Mouse (Mus musculus) CH12.LX (cell line): ENCODE results near the gene Clk2. TPM values are rescaled to one million over a fixed set of nuclear protein-coding genes. Genes with fewer than 3 reads are reported as not detected.

Experiments used
- DNase-seq: peaks from one replicate; pipeline ENCODE4 v3.0.0-alpha.2; 2013; ENCODE audit errors: extremely low read depth
- H3K27ac ChIP-seq: 2 replicates; pipeline ENCODE4 v1.5.1; 2012; ENCODE audit warnings: low read depth, mild to moderate bottlenecking, control low read depth, moderate library complexity; ENCODE audit not compliant: insufficient read depth
- H3K27me3 ChIP-seq: replicated peaks from 2 replicates; pipeline ENCODE3; 2012; ENCODE audit warnings: inconsistent platforms
- H3K36me3 ChIP-seq, 2 experiments: replicated peaks in 1 of 2; 2 replicates each; pipeline versions ENCODE3 to v1.6.1; 2012; ENCODE audit warnings: inconsistent platforms in 1 of 2, low read length in 1 of 2, mild to moderate bottlenecking in 1 of 2, mixed read lengths in 1 of 2, moderate library complexity in 1 of 2; ENCODE audit not compliant: control insufficient read depth in 1 of 2, insufficient read depth in 1 of 2
- H3K4me1 ChIP-seq, 2 experiments: 2 replicates each; pipeline ENCODE4 v1.6.1; 2012; ENCODE audit warnings: inconsistent platforms in 1 of 2, moderate library complexity in 1 of 2; ENCODE audit not compliant: insufficient read depth in 2 of 2, control insufficient read depth in 1 of 2
- H3K4me2 ChIP-seq: 2 replicates; pipeline ENCODE4 v1.6.1; 2012; ENCODE audit warnings: low read depth, mild to moderate bottlenecking, control low read depth; ENCODE audit not compliant: poor library complexity, insufficient read depth, severe bottlenecking
- H3K4me3 ChIP-seq, 3 experiments: fragments of 150-350 bp in 1 of 3; sonication (generic) in 1 of 3; replicated peaks in 1 of 3; 2 replicates each; pipeline versions ENCODE3 to v1.5.1; 2011 to 2012; ENCODE audit warnings: low read depth in 2 of 3, low read length in 2 of 3, mild to moderate bottlenecking in 2 of 3, moderate library complexity in 2 of 3, control low read depth in 1 of 3, improper control_type of control experiment in 1 of 3, inconsistent platforms in 1 of 3, mixed read lengths in 1 of 3; ENCODE audit not compliant: poor library complexity in 1 of 3
- H3K79me2 ChIP-seq: replicated peaks from 2 replicates; pipeline ENCODE4 v1.6.1; 2012; ENCODE audit warnings: mild to moderate bottlenecking, moderate library complexity; ENCODE audit not compliant: control insufficient read depth, poor library complexity, insufficient read depth, severe bottlenecking; ENCODE audit errors: extremely low read depth
- H3K9ac ChIP-seq: 2 replicates; pipeline ENCODE4 v1.6.1; 2012; ENCODE audit warnings: low read depth, mild to moderate bottlenecking, control low read depth, moderate library complexity; ENCODE audit not compliant: insufficient read depth
- H3K9me3 ChIP-seq: replicated peaks from 2 replicates; pipeline ENCODE3; 2012; ENCODE audit warnings: low read length, inconsistent platforms, mixed read lengths
- BHLHE40 ChIP-seq: IDR thresholded peaks from 2 replicates; pipeline ENCODE4 v1.6.1; 2011; ENCODE audit warnings: mild to moderate bottlenecking, low read depth, low read length, improper control_type of control experiment
- CHD1 ChIP-seq: IDR thresholded peaks from 2 replicates; pipeline ENCODE4 v1.6.1; 2012; ENCODE audit warnings: low read depth, low read length, improper control_type of control experiment, inconsistent platforms
- CHD2 ChIP-seq: IDR thresholded peaks from 2 replicates; pipeline ENCODE4 v1.6.1; 2011; ENCODE audit warnings: low read length, improper control_type of control experiment
- CTCF ChIP-seq, 2 experiments: IDR thresholded peaks in 1 of 2; conservative IDR thresholded peaks in 1 of 2; 2 replicates each; pipeline ENCODE4 v1.5.1; 2011 to 2012; ENCODE audit warnings: low read depth in 2 of 2, low read length in 2 of 2, improper control_type of control experiment in 1 of 2, inconsistent platforms in 1 of 2, mild to moderate bottlenecking in 1 of 2, moderate library complexity in 1 of 2
- E2F4 ChIP-seq: IDR thresholded peaks from 2 replicates; pipeline ENCODE4 v1.6.1; 2011; ENCODE audit warnings: low read depth, low read length, improper control_type of control experiment; ENCODE audit not compliant: insufficient replicate concordance
- ELF1 ChIP-seq: IDR thresholded peaks from 2 replicates; pipeline ENCODE4 v1.6.1; 2014; ENCODE audit warnings: low read depth, mild to moderate bottlenecking, inconsistent platforms, low read length, improper control_type of control experiment
- EP300 ChIP-seq: IDR thresholded peaks from 2 replicates; pipeline ENCODE4 v1.6.1; 2011; ENCODE audit warnings: low read length, improper control_type of control experiment
- ETS1 ChIP-seq: conservative IDR thresholded peaks from 2 replicates; pipeline ENCODE4 v1.6.1; 2012; ENCODE audit warnings: low read depth, mild to moderate bottlenecking, inconsistent platforms, low read length, improper control_type of control experiment, moderate library complexity
- GABPA ChIP-seq: IDR thresholded peaks from 2 replicates; pipeline ENCODE4 v1.6.1; 2012; ENCODE audit warnings: low read depth, low read length, improper control_type of control experiment, inconsistent platforms; ENCODE audit not compliant: insufficient replicate concordance
- JUND ChIP-seq: conservative IDR thresholded peaks from 2 replicates; pipeline ENCODE4 v1.6.1; 2011; ENCODE audit warnings: low read depth, low read length, improper control_type of control experiment
- KAT2A ChIP-seq: IDR thresholded peaks from 2 replicates; pipeline ENCODE4 v1.6.1; 2012; ENCODE audit warnings: low read length, improper control_type of control experiment, inconsistent platforms; ENCODE audit not compliant: insufficient replicate concordance
- MAFK ChIP-seq: IDR thresholded peaks from 2 replicates; pipeline ENCODE4 v1.6.1; 2011; ENCODE audit warnings: low read length, improper control_type of control experiment; ENCODE audit not compliant: insufficient replicate concordance
- MAX ChIP-seq: IDR thresholded peaks from 2 replicates; pipeline ENCODE4 v1.6.1; 2011; ENCODE audit warnings: low read length, improper control_type of control experiment
- MEF2A ChIP-seq: IDR thresholded peaks from 2 replicates; pipeline ENCODE4 v1.6.1; 2014; ENCODE audit warnings: low read depth, mild to moderate bottlenecking, inconsistent platforms, low read length, improper control_type of control experiment, borderline replicate concordance
- MXI1 ChIP-seq: IDR thresholded peaks from 2 replicates; pipeline ENCODE4 v1.6.1; 2011; ENCODE audit warnings: mild to moderate bottlenecking, low read depth, low read length, improper control_type of control experiment
- MYC ChIP-seq: IDR thresholded peaks from 2 replicates; pipeline ENCODE4 v1.6.1; 2011; ENCODE audit warnings: low read depth, mild to moderate bottlenecking, improper control_type of control experiment, low read length
- NRF1 ChIP-seq: IDR thresholded peaks from 2 replicates; pipeline ENCODE4 v1.6.1; 2014; ENCODE audit warnings: low read depth, mild to moderate bottlenecking, inconsistent platforms, low read length, improper control_type of control experiment, moderate library complexity
- PAX5 ChIP-seq: IDR thresholded peaks from 2 replicates; pipeline ENCODE4 v1.6.1; 2012; ENCODE audit warnings: low read length, inconsistent platforms, mixed read lengths
- POLR2A ChIP-seq: IDR thresholded peaks from 2 replicates; pipeline ENCODE4 v1.6.1; 2011; ENCODE audit warnings: low read depth, mild to moderate bottlenecking, improper control_type of control experiment, low read length
- RAD21 ChIP-seq: IDR thresholded peaks from 2 replicates; pipeline ENCODE4 v1.6.1; 2011; ENCODE audit warnings: low read depth, mild to moderate bottlenecking, low read length, improper control_type of control experiment, moderate library complexity
- SIN3A ChIP-seq: IDR thresholded peaks from 2 replicates; pipeline ENCODE4 v1.6.1; 2012; ENCODE audit warnings: low read length, improper control_type of control experiment, inconsistent platforms
- SMC3 ChIP-seq: IDR thresholded peaks from 2 replicates; pipeline ENCODE4 v1.6.1; 2011; ENCODE audit warnings: low read depth, low read length, improper control_type of control experiment
- TBP ChIP-seq: conservative IDR thresholded peaks from 2 replicates; pipeline ENCODE4 v1.6.1; 2011; ENCODE audit warnings: low read depth, low read length, improper control_type of control experiment
- TCF12 ChIP-seq: IDR thresholded peaks from 2 replicates; pipeline ENCODE4 v1.6.1; 2014; ENCODE audit warnings: low read depth, mild to moderate bottlenecking, inconsistent platforms, low read length, improper control_type of control experiment
- ZC3H11A ChIP-seq: IDR thresholded peaks from 2 replicates; pipeline ENCODE4 v1.6.1; 2012; ENCODE audit warnings: low read depth, mild to moderate bottlenecking, inconsistent platforms, low read length, improper control_type of control experiment
- ZKSCAN1 ChIP-seq: IDR thresholded peaks from 2 replicates; pipeline ENCODE4 v1.6.1; 2012; ENCODE audit warnings: low read depth, inconsistent platforms, low read length, improper control_type of control experiment, borderline replicate concordance
- ZNF384 ChIP-seq: IDR thresholded peaks from 2 replicates; pipeline ENCODE4 v1.6.1; 2012; ENCODE audit warnings: low read depth, low read length, improper control_type of control experiment, inconsistent platforms
- dilution Hi-C: fragments of 300-500 bp; cut with MboI; formaldehyde crosslinking; loops from 2 replicates; pipeline ENCODE4 v1.14.3; 2020; ENCODE audit warnings: low sequenced_read_pairs; ENCODE audit not compliant: extremely low pct_unique_long_range_greater_than_20kb, extremely low pct_ligation_motif_present
- in situ Hi-C: fragments of 300-500 bp; cut with MboI; formaldehyde crosslinking; loops from 3 replicates; pipeline ENCODE4 v1.14.3; 2019; ENCODE audit warnings: low sequenced_read_pairs, low pct_ligation_motif_present, low pct_unique_long_range_greater_than_20kb, mixed read lengths
- polyA plus RNA-seq: library from polyadenylated mRNA; unstranded; fragments of >175 nt; gene quantifications from 2 replicates; pipeline ENCODE4 v1.2.1, GENCODE M21; 2012; ENCODE audit warnings: low read depth; ENCODE audit not compliant: insufficient read length
- total RNA-seq, 2 experiments: library from RNA; depleted of rRNA; stranded (reverse); fragments of 300-350 nt in 1 of 2; fragments of >200 nt in 1 of 2; gene quantifications; 2 replicates each; pipeline ENCODE4 v1.2.3; 2012 to 2014

Gene Clk2
- total and polyA plus RNA-seq, 3 experiments: 18.8 to 72.0 (median 29.9) TPM

DNA sequence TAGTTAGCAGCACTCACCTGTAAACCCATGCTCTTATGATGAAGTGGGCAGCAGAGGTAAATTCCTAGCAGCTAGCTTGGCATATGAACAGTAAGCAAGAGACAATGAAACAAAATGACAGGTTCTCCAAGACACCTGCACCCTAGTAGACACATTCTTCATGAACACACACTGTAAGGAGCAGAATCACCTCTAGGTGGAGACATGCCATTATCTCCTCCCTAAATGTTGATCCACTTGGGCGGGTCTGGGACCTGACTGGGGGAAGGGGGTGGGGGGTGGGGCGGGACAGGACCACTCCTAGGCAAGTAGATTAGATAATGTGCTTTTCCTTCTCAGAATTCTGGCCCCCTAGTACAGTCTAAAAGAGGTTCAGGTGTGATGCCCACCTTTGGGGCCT lies 49.1 kb upstream of the Clk2 start:
- peak; percentile 54 for DNase-seq
- H3K79me2 ChIP-seq: no peaks in the 10 kb centered on the region
- H3K4me1 ChIP-seq: peaks cover 0 to 11% of the 10 kb centered on the region in 2 experiments; a peak in 2 of 4 replicates
- in situ Hi-C loops (loop anchor here (5.0 kb wide), 1 partner anchor 37 kb away; no protein-coding TSS in a partner anchor), dilution Hi-C loops (no loop called here)
- H3K27me3 ChIP-seq: peaks cover 8% of the 10 kb centered on the region
- H3K4me2 ChIP-seq: no peak overlapping the region
- H3K4me3 ChIP-seq: no peak overlapping the region
- no peak overlapping the region for H3K9ac ChIP-seq
- peaks cover 3% of the 10 kb centered on the region for H3K9me3 ChIP-seq
- no peaks in the 10 kb centered on the region for H3K36me3 ChIP-seq
- H3K27ac ChIP-seq: no peak overlapping the region
- TF ChIP-seq GABPA (no peak), ETS1 (no peak), JUND (no peak), SIN3A (no peak), CTCF (conservative IDR thresholded peaks at IDR 0.05 in 1 of 2, IDR thresholded peaks at IDR 0.05 in 1 of 2; ENCODE audit: low read depth in 2 of 2, low read length in 2 of 2) (peak; percentile 26 to 69; a peak in 3 of 4 replicates), RAD21 (peak; percentile 49), BHLHE40 (no peak), ZC3H11A (no peak), ZKSCAN1 (no peak), ZNF384 (0 out of 2 replicates have a peak, but pooled peaks have one; percentile 38), CHD1 (no peak), POLR2A (no peak), MYC (no peak), EP300 (no peak), SMC3 (peak; percentile 39; the same call in 1 of the 2 replicates), CHD2 (peak; percentile 50), TBP (no peak), MAX (no peak)

DNA sequence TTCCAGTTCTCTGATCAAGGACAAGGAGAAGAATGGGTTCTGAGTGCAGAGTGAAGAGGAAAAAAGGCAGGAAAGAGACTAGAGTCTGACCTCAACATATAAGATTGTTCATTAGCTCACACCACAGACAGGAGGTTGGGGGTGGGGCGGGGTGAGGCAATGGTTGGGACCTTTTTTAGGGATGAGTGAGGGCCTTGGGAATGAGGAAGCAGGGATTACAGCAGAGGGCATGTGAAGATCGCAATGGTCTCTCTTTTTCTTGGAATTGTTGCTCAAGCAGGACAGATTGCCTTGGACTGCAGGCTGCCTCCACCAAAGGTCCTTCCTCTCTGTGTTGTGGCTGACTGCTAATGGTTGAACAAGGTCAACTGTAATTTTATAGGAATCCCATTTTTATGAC lies 41.3 kb upstream of the Clk2 start:
- H3K79me2 ChIP-seq: no peaks in the 10 kb centered on the region
- dilution Hi-C loops: no loop called here
- no peak for DNase-seq
- H3K27ac ChIP-seq: no peak overlapping the region
- no peaks in the 10 kb centered on the region for H3K36me3 ChIP-seq
- H3K4me1 ChIP-seq: no peaks in the 10 kb centered on the region
- no peaks in the 10 kb centered on the region for H3K9me3 ChIP-seq
- no peak overlapping the region for H3K4me2 ChIP-seq
- peaks cover 7% of the 10 kb centered on the region for H3K27me3 ChIP-seq
- no peak overlapping the region for H3K9ac ChIP-seq
- in situ Hi-C loops: no loop called here
- TF ChIP-seq E2F4 (no peak), MXI1 (no peak), CTCF (conservative IDR thresholded peaks at IDR 0.05 in 1 of 2, IDR thresholded peaks at IDR 0.05 in 1 of 2; ENCODE audit: low read depth in 2 of 2, low read length in 2 of 2) (no peak), MEF2A (no peak), NRF1 (no peak), PAX5 (no peak), JUND (no peak), RAD21 (no peak), TCF12 (no peak), ELF1 (no peak), CHD2 (no peak), ZNF384 (no peak), KAT2A (no peak), GABPA (no peak), TBP (no peak), MAFK (no peak), ETS1 (no peak)
- H3K4me3 ChIP-seq: no peak overlapping the region
